Mouse (Mus musculus) heart, postnatal 0 days (tissue): ENCODE results near the gene Dnah2.
A peak's percentile ranks its signal among the peaks of the same experiment; 100 is the strongest.

ENCODE experiments used
- CTCF ChIP-seq: IDR thresholded peaks from 2 replicates; pipeline ENCODE4 v1.5.1; 2016; ENCODE audit warnings: antibody characterized with exemption, control low read depth, low read depth
- EP300 ChIP-seq: IDR thresholded peaks from 2 replicates; pipeline ENCODE4 v1.6.1; 2016; ENCODE audit warnings: antibody characterized with exemption, low read depth

DNA sequence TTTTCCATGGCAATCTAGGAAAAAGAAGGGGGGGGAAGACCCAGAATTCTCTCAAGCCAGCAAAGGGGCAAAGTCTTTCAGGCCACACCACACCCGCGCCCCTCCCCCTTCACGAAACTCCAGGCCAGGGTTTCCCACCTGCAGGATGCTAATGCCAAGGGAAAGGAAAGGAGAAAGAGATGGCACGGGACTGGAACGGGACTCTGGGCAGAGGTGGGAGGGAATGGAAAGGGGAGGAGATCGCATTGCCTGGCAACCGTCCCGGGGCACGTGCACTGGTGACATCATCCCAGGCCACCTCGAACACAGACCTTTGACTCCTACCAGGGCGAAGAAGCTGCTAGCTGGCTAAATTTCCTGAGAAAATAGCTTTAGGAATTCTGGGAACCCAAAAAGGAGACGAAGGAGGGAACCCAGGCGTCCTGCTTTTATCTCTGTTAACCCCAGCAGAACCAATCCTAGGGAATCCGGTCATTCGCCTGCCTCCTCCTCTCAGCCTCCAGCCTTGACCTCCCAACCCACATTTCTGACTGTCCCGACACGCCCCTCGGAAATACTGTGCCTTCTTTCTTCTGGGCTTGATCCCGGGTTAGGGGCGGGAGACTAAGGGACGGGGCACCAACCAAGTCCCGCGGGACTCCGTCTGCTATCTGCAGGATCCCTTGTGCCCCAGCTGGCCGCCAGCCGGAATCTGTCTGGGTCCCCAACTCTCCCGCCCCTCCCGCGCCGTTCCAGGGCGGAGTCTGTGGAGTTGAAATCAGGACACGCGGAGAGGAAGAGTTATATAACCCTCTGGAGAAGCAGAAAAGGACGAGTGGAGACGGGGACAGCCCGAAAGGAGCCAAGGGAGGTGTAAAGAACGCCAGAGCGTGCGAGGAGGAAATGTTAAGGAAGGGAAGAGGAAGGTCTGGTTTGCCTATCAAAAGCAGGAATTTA is 131.2 kb downstream of the Dnah2 start:
- TF ChIP-seq CTCF (no peak), EP300 (peak; percentile 97)
